Mouse (Mus musculus) adrenal gland, postnatal 14 days (tissue): ENCODE data around the gene Xpo6. TPM values are rescaled to one million over a fixed set of nuclear protein-coding genes. Genes with fewer than 3 reads are reported as not detected.

Experiments
- DNase-seq: peaks from one replicate; pipeline ENCODE4 v3.0.0; 2021; ENCODE audit warnings: mixed read lengths
- total RNA-seq: library from RNA; stranded (reverse); gene quantifications from 2 replicates; pipeline ENCODE4 v1.2.3, GENCODE M21; 2021

Gene Xpo6
- total RNA-seq, 1 experiment from 2014 or later = 77.8 TPM

- DNase-seq = peak; percentile 79
These were observed 123.4 kb downstream of the Xpo6 start for GRCm38 (mm10) chr7:126076935-126077334.

GRCm38 (mm10) chr7:126075058-126075457 lies 125.2 kb downstream of the Xpo6 start:
- DNase-seq = no peak

GRCm38 (mm10) chr7:126070321-126070720 lies 130.0 kb downstream of the Xpo6 start:
- no peak for DNase-seq

GRCm38 (mm10) chr7:126066777-126067176 lies 133.5 kb downstream of the Xpo6 start:
- DNase-seq = peak; percentile 17

GRCm38 (mm10) chr7:126065243-126065876 lies 134.9 kb downstream of the Xpo6 start:
- no peak for DNase-seq

GRCm38 (mm10) chr7:126062228-126062627 lies 138.1 kb downstream of the Xpo6 start:
- no peak for DNase-seq

- DNase-seq = no peak
These were observed 141.4 kb downstream of the Xpo6 start for GRCm38 (mm10) chr7:126058918-126059317.

GRCm38 (mm10) chr7:126057332-126057914 lies 142.9 kb downstream of the Xpo6 start:
- no peak for DNase-seq

- DNase-seq = no peak
These were observed 145.7 kb downstream of the Xpo6 start for GRCm38 (mm10) chr7:126054574-126054973.

- no peak for DNase-seq
These were observed 146.7 kb downstream of the Xpo6 start for GRCm38 (mm10) chr7:126053618-126054017.

GRCm38 (mm10) chr7:126051910-126052309 lies 148.4 kb downstream of the Xpo6 start:
- no peak for DNase-seq

Other genes with a start within 250 kb of the Xpo6 start
- 12.1 and 16.9 TPM in 2 replicates for gene Gsg1l, start 118.1 kb downstream of the Xpo6 start, total RNA-seq
- 45.1 and 50.2 TPM in 2 replicates for gene Sbk1, start 72.1 kb upstream of the Xpo6 start, total RNA-seq
- gene Lat, start 169.1 kb upstream of the Xpo6 start, total RNA-seq = 1.1 and 14.1 TPM in 2 replicates
- gene Spns1, start 176.9 kb upstream of the Xpo6 start, total RNA-seq = 38.7 and 45.0 TPM in 2 replicates
- 7.1 and 8.4 TPM in 2 replicates for gene Nfatc2ip, start 196.2 kb upstream of the Xpo6 start, total RNA-seq
- gene Cd19, start 214.4 kb upstream of the Xpo6 start, total RNA-seq = 2.7 and 19.9 TPM in 2 replicates
- 35.7 and 45.2 TPM in 2 replicates for gene Rabep2, start 228.3 kb upstream of the Xpo6 start, total RNA-seq